Mouse (Mus musculus): ENCODE results near the gene Carns1.

GRCm38 (mm10) chr19:4172925-4173324, 2.4 kb downstream of the Carns1 start:
- no peak for TF ChIP-seq POLR2A (IDR thresholded peaks at IDR 0.05; ENCODE audit: insufficient read depth, low read length)
- no peak for TF ChIP-seq CTCF (IDR thresholded peaks at IDR 0.05; ENCODE audit: low read depth, low read length)
- no peak for TF ChIP-seq EP300 (IDR thresholded peaks at IDR 0.05; ENCODE audit: insufficient read depth, low read depth, low read length)
